Mouse (Mus musculus) heart, adult 8-10 months (tissue): Measurements from ENCODE around the gene Fn1. TPM values are rescaled to one million over a fixed set of nuclear protein-coding genes. Genes with fewer than 3 reads are reported as not detected.
A peak's percentile ranks its signal among the peaks of the same experiment; 100 is the strongest.

Experiments
- DNase-seq: peaks from one replicate; pipeline ENCODE4 v3.0.0; 2022; ENCODE audit warnings: low spot score
- total RNA-seq, 4 experiments: library from RNA; stranded (reverse); gene quantifications; 2 replicates each; pipeline ENCODE4 v1.2.4; 2022

Fn1 gene
- total RNA-seq, result 100 to 1,000 TPM in 1 of 4 experiments, 10 to 100 TPM in 3; 27.6 to 234 (median 32.1) TPM

GRCm38 (mm10) chr1:71652551-71653399 lies at the start of gene Fn1:
Fn1 (minus strand) TSS chr1:71653200.
- peak; percentile 77 for DNase-seq

- no peak for DNase-seq
Measured at GRCm38 (mm10) chr1:71696093-71696492, 43.1 kb upstream of the Fn1 start.

GRCm38 (mm10) chr1:71691472-71692277 lies 38.7 kb upstream of the Fn1 start:
- peak; percentile 14 for DNase-seq

GRCm38 (mm10) chr1:71688926-71689303 lies 35.9 kb upstream of the Fn1 start:
- peak; percentile 30 for DNase-seq

GRCm38 (mm10) chr1:71688272-71688925 lies 35.4 kb upstream of the Fn1 start:
- no peak for DNase-seq

GRCm38 (mm10) chr1:71686791-71687190 lies 33.8 kb upstream of the Fn1 start:
- DNase-seq, result no peak

- peak; percentile 83 for DNase-seq
Measured at GRCm38 (mm10) chr1:71683736-71684135, 30.7 kb upstream of the Fn1 start.

GRCm38 (mm10) chr1:71682194-71682715 lies 29.3 kb upstream of the Fn1 start:
- no peak for DNase-seq

GRCm38 (mm10) chr1:71681306-71681705 lies 28.3 kb upstream of the Fn1 start:
- no peak for DNase-seq

- DNase-seq, result no peak
Measured at GRCm38 (mm10) chr1:71680046-71680672, 27.2 kb upstream of the Fn1 start.

- no peak for DNase-seq
Measured at GRCm38 (mm10) chr1:71675420-71675819, 22.4 kb upstream of the Fn1 start.

- DNase-seq, result no peak
Measured at GRCm38 (mm10) chr1:71674274-71674673, 21.3 kb upstream of the Fn1 start.

- no peak for DNase-seq
Measured at GRCm38 (mm10) chr1:71673398-71673910, 20.5 kb upstream of the Fn1 start.

- DNase-seq, result no peak
Measured at GRCm38 (mm10) chr1:71672346-71672745, 19.3 kb upstream of the Fn1 start.

- no peak for DNase-seq
Measured at GRCm38 (mm10) chr1:71663242-71663641, 10.2 kb upstream of the Fn1 start.

GRCm38 (mm10) chr1:71658632-71659031 lies 5.6 kb upstream of the Fn1 start:
- no peak for DNase-seq

GRCm38 (mm10) chr1:71656309-71656708 lies 3.3 kb upstream of the Fn1 start:
- no peak for DNase-seq

- DNase-seq, result no peak
Measured at GRCm38 (mm10) chr1:71654221-71654620, 1.2 kb upstream of the Fn1 start.

- no peak for DNase-seq
Measured at GRCm38 (mm10) chr1:71653400-71654159, 580 bp upstream of the Fn1 start.

GRCm38 (mm10) chr1:71651828-71652227 lies 1.2 kb downstream of the Fn1 start:
- no peak for DNase-seq
